ENCODE assay signal across 19 mouse cellular contexts in genomic region chr7:129274726-129275125, GRCm38 (mm10). TPM values are rescaled to one million over a fixed set of nuclear protein-coding genes. Genes with fewer than 3 reads are reported as not detected.
"Had no signal": no experiment of that assay in that cellular context is flagged by ENCODE, and none has a peak within 500 bp of the region (broad histone marks: within the 10 kb centered on the region; RNA-seq: fewer than 3 reads in every experiment).

No protein-coding gene starts in this region.

- H3K27ac ChIP-seq: neural tube, embryonic 15.5 days; stomach, embryonic 15.5 days; stomach, postnatal 0 days had no signal

- H3K9me3 ChIP-seq: neural tube, embryonic 15.5 days; stomach, embryonic 15.5 days had no signal

- H3K36me3 ChIP-seq: neural tube, embryonic 15.5 days; stomach, embryonic 15.5 days had no signal

- H3K4me3 ChIP-seq: neural tube, embryonic 15.5 days; stomach, embryonic 15.5 days had no signal

- H3K9ac ChIP-seq: neural tube, embryonic 15.5 days; stomach, embryonic 15.5 days had no signal

- H3K27me3 ChIP-seq: neural tube, embryonic 15.5 days; stomach, embryonic 15.5 days had no signal

- H3K4me1 ChIP-seq: neural tube, embryonic 15.5 days; stomach, embryonic 15.5 days had no signal

- DNase-seq: retina, postnatal 1 day; right cerebral cortex, adult 18-20 months; right cerebral cortex, postnatal 14 days; right cerebral cortex, postnatal 25 days; right cerebral cortex, postnatal 4 days; spleen, adult 18-20 months; thymus, adult 18-20 months; thymus, adult 2 months; thymus, postnatal 14 days; thymus, postnatal 25 days; thymus, postnatal 36 days; thymus, postnatal 4 days had no signal

- H3K4me2 ChIP-seq: neural tube, embryonic 15.5 days; stomach, embryonic 15.5 days had no signal

RNA-seq across cellular contexts. Expression of gene Plpp4, which starts 17.9 kb away (rescaled TPM):
- total RNA-seq: neutrophil, adult 5-6 weeks had no signal
- polyA plus RNA-seq: small intestine, adult 2 months; spleen, adult 2 months; thymus, postnatal 0 days had no signal
